Mouse (Mus musculus) liver, embryonic 13.5 days (tissue): ENCODE measurements around the gene Nos1. TPM values are rescaled to one million over a fixed set of nuclear protein-coding genes. Genes with fewer than 3 reads are reported as not detected.

Source experiments
- ATAC-seq: fragments of 200-750 bp; cut with Nextera tagmentation; 2 replicates; pipeline ENCODE4 v1.8.0; 2017; ENCODE audit warnings: low read depth, mild to moderate bottlenecking, moderate number of reproducible peaks, moderate library complexity
- DNase-seq: peaks from one replicate; pipeline ENCODE4 v3.0.0; 2022
- H3K27ac ChIP-seq: fragments of 300-500 bp; sonication (generic); 2 replicates; pipeline ENCODE4 v1.5.1; 2015; ENCODE audit warnings: moderate library complexity, mild to moderate bottlenecking, inconsistent platforms
- H3K27me3 ChIP-seq: fragments of 300-500 bp; sonication (generic); 2 replicates; pipeline ENCODE4 v1.6.1; 2015; ENCODE audit warnings: mild to moderate bottlenecking, inconsistent platforms
- H3K36me3 ChIP-seq: fragments of 300-500 bp; sonication (generic); 2 replicates; pipeline ENCODE4 v1.6.1; 2015; ENCODE audit warnings: mild to moderate bottlenecking, inconsistent platforms
- H3K4me1 ChIP-seq: fragments of 300-500 bp; sonication (generic); replicated peaks from 2 replicates; pipeline ENCODE4 v1.6.1; 2015; ENCODE audit warnings: inconsistent platforms
- H3K4me2 ChIP-seq: fragments of 300-500 bp; sonication (generic); 2 replicates; pipeline ENCODE4 v1.6.1; 2015; ENCODE audit warnings: inconsistent platforms, mild to moderate bottlenecking, moderate library complexity
- H3K4me3 ChIP-seq: fragments of 300-500 bp; sonication (generic); replicated peaks from 2 replicates; pipeline ENCODE4 v1.5.1; 2015; ENCODE audit warnings: mild to moderate bottlenecking, inconsistent platforms
- H3K9ac ChIP-seq: fragments of 300-500 bp; sonication (generic); 2 replicates; pipeline ENCODE4 v1.6.1; 2015; ENCODE audit warnings: mild to moderate bottlenecking, inconsistent platforms
- H3K9me3 ChIP-seq: fragments of 300-500 bp; sonication (generic); replicated peaks from 2 replicates; pipeline ENCODE4 v1.6.1; 2016; ENCODE audit warnings: inconsistent platforms
- WGBS: fragments of 180-500 bp; shearing (Covaris S2); methylation state at CpG from one replicate; pipeline ENCODE4 v1.1.7; 2015; ENCODE audit not compliant: insufficient replicate concordance; 5-methylcytosine and 5-hydroxymethylcytosine counted together
- polyA plus RNA-seq: library from polyadenylated mRNA; unstranded; fragments of >200 nt; fragmentation: Nextera tagmentation; extraction: Ambion mirVana; gene quantifications from 2 replicates; pipeline ENCODE4 v1.2.1, GENCODE M21; 2015

Nos1 gene
- polyA plus RNA-seq, 1 experiment from 2014 or later = not detected

- no peaks in the 10 kb centered on the region for H3K4me1 ChIP-seq
- no peak overlapping the region for H3K9ac ChIP-seq
- WGBS = 43% methylated on average over 7 of the region's 7 CpGs
- no peak overlapping the region for H3K4me2 ChIP-seq
- DNase-seq = no peak
- no peaks in the 10 kb centered on the region for H3K9me3 ChIP-seq
- no peak overlapping the region for H3K27ac ChIP-seq
- H3K36me3 ChIP-seq = no peaks in the 10 kb centered on the region
- ATAC-seq = no peak
- no peak overlapping the region for H3K4me3 ChIP-seq
- H3K27me3 ChIP-seq = peaks cover 51% of the 10 kb centered on the region
Measured at GRCm38 (mm10) chr5:117839501-117839900, 58.7 kb downstream of the Nos1 start.

GRCm38 (mm10) chr5:117840203-117840602 is 59.4 kb downstream of the Nos1 start:
- H3K36me3 ChIP-seq = no peaks in the 10 kb centered on the region
- peaks cover 51% of the 10 kb centered on the region for H3K27me3 ChIP-seq
- DNase-seq = no peak
- H3K9me3 ChIP-seq = no peaks in the 10 kb centered on the region
- 36% methylated on average over 9 of the region's 9 CpGs for WGBS
- H3K27ac ChIP-seq = no peak overlapping the region
- no peak overlapping the region for H3K4me3 ChIP-seq
- ATAC-seq = no peak
- H3K9ac ChIP-seq = no peak overlapping the region
- H3K4me2 ChIP-seq = no peak overlapping the region
- H3K4me1 ChIP-seq = no peaks in the 10 kb centered on the region

GRCm38 (mm10) chr5:117840988-117841387 is 60.2 kb downstream of the Nos1 start:
- 38% methylated on average over 5 of the region's 5 CpGs for WGBS
- DNase-seq = no peak
- no peak for ATAC-seq
- Histone ChIP-seq H3K4me3 (no peak overlapping the region), H3K4me1 (no peaks in the 10 kb centered on the region), H3K4me2 (no peak overlapping the region), H3K36me3 (no peaks in the 10 kb centered on the region), H3K27ac (no peak overlapping the region), H3K9ac (no peak overlapping the region), H3K27me3 (peaks cover 51% of the 10 kb centered on the region), H3K9me3 (no peaks in the 10 kb centered on the region)

GRCm38 (mm10) chr5:117841651-117842347 is 61.0 kb downstream of the Nos1 start:
- H3K9me3 ChIP-seq = no peaks in the 10 kb centered on the region
- H3K4me1 ChIP-seq = no peaks in the 10 kb centered on the region
- H3K36me3 ChIP-seq = no peaks in the 10 kb centered on the region
- no peak for ATAC-seq
- peaks cover 51% of the 10 kb centered on the region for H3K27me3 ChIP-seq
- H3K27ac ChIP-seq = no peak overlapping the region
- no peak overlapping the region for H3K4me3 ChIP-seq
- DNase-seq = no peak
- no peak overlapping the region for H3K9ac ChIP-seq
- no peak overlapping the region for H3K4me2 ChIP-seq
- WGBS = 2% methylated on average over 44 of the region's 44 CpGs

GRCm38 (mm10) chr5:117842699-117843098 is 61.9 kb downstream of the Nos1 start:
- H3K9me3 ChIP-seq = no peaks in the 10 kb centered on the region
- DNase-seq (no peak), ATAC-seq (no peak)
- no peak overlapping the region for H3K4me2 ChIP-seq
- 8% methylated on average over 14 of the region's 14 CpGs for WGBS
- H3K27ac ChIP-seq = no peak overlapping the region
- H3K36me3 ChIP-seq = no peaks in the 10 kb centered on the region
- H3K27me3 ChIP-seq = peaks cover 50% of the 10 kb centered on the region
- H3K4me1 ChIP-seq = no peaks in the 10 kb centered on the region
- no peak overlapping the region for H3K4me3 ChIP-seq
- H3K9ac ChIP-seq = no peak overlapping the region

GRCm38 (mm10) chr5:117844611-117845010 is 63.8 kb downstream of the Nos1 start:
- DNase-seq = no peak
- ATAC-seq = no peak
- no peak overlapping the region for H3K4me3 ChIP-seq
- no peaks in the 10 kb centered on the region for H3K9me3 ChIP-seq
- H3K36me3 ChIP-seq = no peaks in the 10 kb centered on the region
- H3K4me1 ChIP-seq = no peaks in the 10 kb centered on the region
- H3K4me2 ChIP-seq = no peak overlapping the region
- WGBS = 18% methylated on average over 1 of the region's 1 CpGs
- no peak overlapping the region for H3K27ac ChIP-seq
- no peak overlapping the region for H3K9ac ChIP-seq
- H3K27me3 ChIP-seq = peaks cover 37% of the 10 kb centered on the region

- ATAC-seq = no peak
- no peak overlapping the region for H3K9ac ChIP-seq
- H3K4me2 ChIP-seq = no peak overlapping the region
- H3K27ac ChIP-seq = no peak overlapping the region
- no peaks in the 10 kb centered on the region for H3K4me1 ChIP-seq
- no peaks in the 10 kb centered on the region for H3K36me3 ChIP-seq
- DNase-seq = no peak
- no peaks in the 10 kb centered on the region for H3K27me3 ChIP-seq
- H3K9me3 ChIP-seq = no peaks in the 10 kb centered on the region
- WGBS = 66% methylated on average over 12 of the region's 12 CpGs
- no peak overlapping the region for H3K4me3 ChIP-seq
Measured at GRCm38 (mm10) chr5:117850474-117850873, 69.6 kb downstream of the Nos1 start.

- Histone ChIP-seq H3K4me2 (no peak overlapping the region), H3K27me3 (no peaks in the 10 kb centered on the region), H3K4me3 (no peak overlapping the region), H3K36me3 (no peaks in the 10 kb centered on the region), H3K9me3 (no peaks in the 10 kb centered on the region), H3K9ac (no peak overlapping the region), H3K27ac (no peak overlapping the region), H3K4me1 (no peaks in the 10 kb centered on the region)
- ATAC-seq (no peak), DNase-seq (no peak)
- WGBS = 57% methylated on average over 10 of the region's 10 CpGs
Measured at GRCm38 (mm10) chr5:117853741-117854140, 72.9 kb downstream of the Nos1 start.

GRCm38 (mm10) chr5:117864588-117865300 is 83.9 kb downstream of the Nos1 start:
- no peak for ATAC-seq
- H3K36me3 ChIP-seq = no peaks in the 10 kb centered on the region
- WGBS = 16% methylated on average over 13 of the region's 13 CpGs

GRCm38 (mm10) chr5:117865876-117866275 is 85.0 kb downstream of the Nos1 start:
- Histone ChIP-seq H3K4me2 (no peak overlapping the region), H3K27me3 (peaks cover 5% of the 10 kb centered on the region; the same call in 1 of the 2 replicates), H3K27ac (no peak overlapping the region), H3K4me3 (no peak overlapping the region), H3K36me3 (no peaks in the 10 kb centered on the region), H3K4me1 (no peaks in the 10 kb centered on the region), H3K9ac (no peak overlapping the region), H3K9me3 (no peaks in the 10 kb centered on the region)
- no peak for DNase-seq
- WGBS = 58% methylated on average over 16 of the region's 16 CpGs
- ATAC-seq = no peak

More at GRCm38 (mm10) chr5:117864588-117865300, 83.9 kb downstream of the Nos1 start:
- Histone ChIP-seq H3K4me2 (no peak overlapping the region), H3K9ac (no peak overlapping the region), H3K4me1 (no peaks in the 10 kb centered on the region), H3K9me3 (no peaks in the 10 kb centered on the region), H3K27ac (no peak overlapping the region), H3K4me3 (no peak overlapping the region), H3K27me3 (peaks cover 5% of the 10 kb centered on the region; the same call in 1 of the 2 replicates)
- no peak for DNase-seq

- H3K4me1 ChIP-seq = no peaks in the 10 kb centered on the region
- H3K27me3 ChIP-seq = no peaks in the 10 kb centered on the region
- no peak overlapping the region for H3K4me3 ChIP-seq
- no peak overlapping the region for H3K27ac ChIP-seq
- no peaks in the 10 kb centered on the region for H3K36me3 ChIP-seq
- no peaks in the 10 kb centered on the region for H3K9me3 ChIP-seq
- no peak for ATAC-seq
- 40% methylated on average over 1 of the region's 1 CpGs for WGBS
- H3K9ac ChIP-seq = no peak overlapping the region
- DNase-seq = no peak
- no peak overlapping the region for H3K4me2 ChIP-seq
Measured at GRCm38 (mm10) chr5:117871614-117872013, 90.8 kb downstream of the Nos1 start.

GRCm38 (mm10) chr5:117873807-117874206 is 93.0 kb downstream of the Nos1 start:
- ATAC-seq = no peak
- DNase-seq = no peak
- WGBS = 72% methylated on average over 8 of the region's 8 CpGs

More at GRCm38 (mm10) chr5:117873807-117874206, 93.0 kb downstream of the Nos1 start:
- no peaks in the 10 kb centered on the region for H3K4me1 ChIP-seq
- 0 out of 2 replicates have a peak, but pooled peaks cover 6% of the 10 kb centered on the region for H3K9me3 ChIP-seq
- H3K27me3 ChIP-seq = no peaks in the 10 kb centered on the region
- no peak overlapping the region for H3K4me3 ChIP-seq
- H3K36me3 ChIP-seq = no peaks in the 10 kb centered on the region
- no peak overlapping the region for H3K4me2 ChIP-seq
- H3K27ac ChIP-seq = no peak overlapping the region
- no peak overlapping the region for H3K9ac ChIP-seq
